Mouse (Mus musculus): ENCODE data around the gene Pef1. TPM values are rescaled to one million over a fixed set of nuclear protein-coding genes. Genes with fewer than 3 reads are reported as not detected.

Gene Pef1
- total RNA-seq (2021) = 10 to 100 TPM; 71.9 to 72.0 TPM
- long read RNA-seq, transcript Pef1-201 (5 exons, 1,551 nt) = major isoform, 53 of 62 reads
- long read RNA-seq, partial matches to known transcripts = 6 of 62 reads
- long read RNA-seq, other reads (novel, unspliced or antisense) = 3 of 62 reads

GRCm38 (mm10) chr4:130102111-130102651 lies at the start of gene Pef1:
TSS of gene Pef1 (plus strand) at chr4:130102558.
- DNase-seq (ENCODE audit: low spot score in 2 of 2) = no peak

- DNase-seq (ENCODE audit: low spot score in 2 of 2) = no peak
Measured at GRCm38 (mm10) chr4:130053111-130053510, 49.2 kb upstream of the Pef1 start.

- peak in 1 of 2 experiments; percentile 50 for DNase-seq (ENCODE audit: low spot score in 2 of 2)
Measured at GRCm38 (mm10) chr4:130054727-130055126, 47.6 kb upstream of the Pef1 start.

DNA sequence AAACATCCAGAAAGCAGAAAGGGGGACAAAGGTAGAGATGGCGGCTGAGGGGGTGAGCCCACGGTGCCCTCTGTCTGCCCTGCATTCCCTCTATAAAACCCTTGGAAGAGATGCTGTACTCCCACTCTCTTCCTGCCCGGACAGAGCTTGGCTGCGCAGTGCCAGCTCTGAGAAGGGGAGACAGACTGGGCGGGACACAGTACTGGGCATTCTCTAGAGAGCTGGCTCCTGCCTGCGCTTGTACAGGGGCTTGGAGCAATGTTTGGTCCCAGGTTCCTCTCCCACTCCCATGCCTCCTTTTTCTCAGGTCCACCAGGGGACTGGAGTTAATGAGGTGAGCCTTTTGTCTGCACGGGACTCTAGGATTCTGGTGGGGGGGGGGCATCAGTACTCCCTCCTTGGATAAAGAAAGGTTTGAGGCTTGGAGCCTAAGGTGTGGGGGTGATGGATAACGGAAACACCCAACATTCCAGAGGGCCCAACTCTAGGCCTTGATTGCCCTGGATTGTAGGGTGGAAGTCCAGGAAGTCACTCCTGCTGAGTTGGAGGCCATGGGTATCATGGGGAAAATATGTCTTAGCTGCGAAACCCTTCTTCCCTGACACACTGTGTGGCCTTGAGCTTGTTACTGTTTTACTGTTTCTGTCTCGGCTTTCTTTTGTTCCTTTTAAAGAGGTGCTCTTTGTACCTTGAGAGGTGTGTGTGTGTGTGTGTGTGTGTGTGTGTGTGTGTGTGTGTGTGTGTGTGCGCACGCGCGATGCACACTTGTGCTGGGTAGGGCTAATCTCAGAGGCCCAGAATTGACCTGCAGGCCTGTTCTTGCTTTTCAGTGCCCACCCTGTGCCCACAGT lies 47.0 kb upstream of the Pef1 start:
- no peak for DNase-seq (ENCODE audit: low spot score in 2 of 2)

DNA sequence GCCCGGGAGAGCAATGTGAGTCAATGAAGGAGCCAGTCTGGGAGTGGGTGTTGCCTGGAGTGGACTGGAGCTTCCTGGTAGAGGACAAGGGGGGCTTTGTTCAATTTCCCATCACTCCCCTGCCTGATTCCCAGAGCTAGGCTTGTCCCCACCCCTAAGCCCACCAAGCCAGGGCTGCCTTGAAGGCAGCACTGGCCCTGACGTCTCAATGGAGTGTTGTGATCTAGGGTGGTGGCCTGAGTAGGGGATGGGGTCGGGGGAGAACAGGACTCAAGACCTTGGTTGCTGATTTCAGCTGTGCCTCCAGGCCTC lies 46.4 kb upstream of the Pef1 start:
- DNase-seq (ENCODE audit: low spot score in 2 of 2) = no peak

- DNase-seq (ENCODE audit: low spot score in 2 of 2) = no peak
Measured at GRCm38 (mm10) chr4:130056471-130056870, 45.9 kb upstream of the Pef1 start.

GRCm38 (mm10) chr4:130060937-130061336 lies 41.4 kb upstream of the Pef1 start:
- DNase-seq (ENCODE audit: low spot score in 2 of 2) = no peak

- DNase-seq (ENCODE audit: low spot score in 2 of 2) = no peak
Measured at GRCm38 (mm10) chr4:130063191-130063590, 39.2 kb upstream of the Pef1 start.

GRCm38 (mm10) chr4:130066816-130067215 lies 35.5 kb upstream of the Pef1 start:
- DNase-seq (ENCODE audit: low spot score in 2 of 2) = no peak

DNA sequence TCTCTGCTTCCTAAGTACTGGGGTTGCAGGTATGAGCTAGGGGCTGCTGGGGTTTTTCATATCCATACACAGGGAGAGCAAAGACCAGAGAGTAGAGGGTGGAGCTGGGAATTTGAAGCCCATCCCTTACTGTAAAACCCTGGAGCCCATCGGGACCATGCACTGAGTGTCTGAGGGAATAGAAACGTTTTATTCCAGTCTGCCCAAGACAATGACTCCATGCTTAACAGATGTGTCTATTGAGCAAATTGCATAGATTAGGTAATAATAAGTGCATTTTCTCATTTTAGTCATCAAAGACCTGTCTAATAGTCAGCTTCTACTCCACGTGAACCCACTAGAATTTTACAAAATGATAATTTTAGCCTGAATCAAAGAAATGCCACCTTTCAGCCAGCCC lies 31.8 kb upstream of the Pef1 start:
- no peak for DNase-seq (ENCODE audit: low spot score in 2 of 2)

DNA sequence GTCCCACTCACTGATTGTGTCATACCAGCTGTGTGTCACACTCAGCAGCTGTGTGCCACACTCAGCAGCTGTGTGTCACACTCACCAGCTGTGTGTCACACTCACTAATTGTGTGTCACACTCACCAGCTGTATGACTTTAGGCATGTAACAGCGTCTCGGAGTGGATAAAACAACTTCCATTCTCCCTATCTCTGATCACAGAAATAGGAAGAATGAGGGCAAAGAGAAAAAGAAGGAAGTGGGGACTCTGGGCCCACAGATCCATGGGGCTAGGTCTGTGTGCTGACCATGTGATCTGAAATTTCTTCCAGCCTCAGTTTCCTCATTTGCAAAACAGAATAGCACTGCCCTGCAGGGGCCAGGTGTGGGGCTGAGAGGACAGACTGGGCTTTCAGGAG lies 30.6 kb upstream of the Pef1 start:
- DNase-seq (ENCODE audit: low spot score in 2 of 2) = no peak

GRCm38 (mm10) chr4:130073367-130073766 lies 29.0 kb upstream of the Pef1 start:
- no peak for DNase-seq (ENCODE audit: low spot score in 2 of 2)

GRCm38 (mm10) chr4:130074761-130075515 lies 27.4 kb upstream of the Pef1 start:
- peak in 1 of 2 experiments; percentile 28 for DNase-seq (ENCODE audit: low spot score in 2 of 2)

GRCm38 (mm10) chr4:130076856-130077255 lies 25.5 kb upstream of the Pef1 start:
- no peak for DNase-seq (ENCODE audit: low spot score in 2 of 2)

DNA sequence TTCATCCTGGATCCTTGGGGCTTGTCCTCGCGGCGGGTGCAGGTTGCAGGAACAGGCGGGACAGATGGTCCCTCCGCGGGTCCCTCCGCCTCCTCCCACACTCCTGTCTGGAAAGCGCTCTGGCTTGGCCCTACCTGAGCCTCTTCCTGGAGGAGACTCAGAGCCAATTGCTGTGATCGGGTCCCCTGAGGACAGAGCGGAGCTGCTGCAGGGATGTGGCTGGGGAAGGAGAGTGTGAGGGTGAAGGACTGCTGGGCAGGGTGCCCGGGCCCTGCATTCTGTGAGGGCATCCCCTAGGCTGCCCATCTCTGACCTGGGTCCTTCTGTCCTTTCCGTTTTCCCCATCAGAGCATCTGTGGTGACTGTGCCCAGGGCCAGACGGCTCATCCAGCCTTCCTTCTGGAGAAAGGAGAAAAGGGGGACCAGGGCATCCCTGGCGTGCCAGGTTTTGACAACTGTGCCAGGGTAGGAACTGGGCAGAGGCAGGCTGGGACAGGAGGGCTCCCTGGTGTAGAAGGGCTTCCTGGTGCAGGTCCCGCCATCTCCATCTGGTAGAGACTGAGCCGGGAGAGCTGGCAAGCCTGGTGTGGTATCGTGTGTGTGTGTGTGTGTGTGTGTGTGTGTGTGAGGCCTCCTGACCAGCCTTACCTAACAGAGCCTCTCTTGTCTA lies 23.4 kb upstream of the Pef1 start:
- peak in 1 of 2 experiments; percentile 32 for DNase-seq (ENCODE audit: low spot score in 2 of 2)

GRCm38 (mm10) chr4:130079521-130079920 lies 22.8 kb upstream of the Pef1 start:
- no peak for DNase-seq (ENCODE audit: low spot score in 2 of 2)

GRCm38 (mm10) chr4:130081345-130082190 lies 20.8 kb upstream of the Pef1 start:
- DNase-seq (ENCODE audit: low spot score in 2 of 2) = peak; percentile 35 to 65

GRCm38 (mm10) chr4:130082211-130082610 lies 20.1 kb upstream of the Pef1 start:
- DNase-seq (ENCODE audit: low spot score in 2 of 2) = no peak

- peak in 1 of 2 experiments; percentile 33 for DNase-seq (ENCODE audit: low spot score in 2 of 2)
Measured at GRCm38 (mm10) chr4:130084331-130084945, 17.9 kb upstream of the Pef1 start.

DNA sequence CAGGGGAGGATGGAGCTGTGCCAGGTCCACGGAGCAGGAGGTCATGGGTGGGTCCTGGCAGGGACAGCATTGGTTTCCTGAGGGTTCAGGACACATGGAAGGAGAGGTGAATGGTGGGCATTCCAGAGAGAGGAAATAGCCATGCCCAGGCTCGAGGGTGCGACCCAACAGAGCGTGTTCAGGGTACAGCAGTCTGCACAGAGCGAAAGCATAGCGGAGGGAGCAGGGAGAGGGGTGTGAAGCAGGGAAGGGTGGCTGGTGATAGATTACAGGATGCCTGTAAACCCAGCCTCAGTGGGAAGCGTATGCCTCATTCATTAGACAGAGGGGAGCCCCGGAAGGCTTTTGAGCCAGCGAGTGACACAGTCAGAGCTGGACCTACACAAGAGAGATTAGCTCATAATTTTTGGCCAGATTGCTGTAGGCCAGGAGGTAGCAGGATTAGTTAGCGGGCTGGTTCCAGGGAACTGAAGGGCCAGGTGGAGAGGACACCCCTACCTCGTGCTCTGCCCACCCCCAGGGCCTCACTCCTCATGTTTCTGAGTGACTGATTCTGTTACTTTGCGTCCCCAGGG lies 17.0 kb upstream of the Pef1 start:
- DNase-seq (ENCODE audit: low spot score in 2 of 2) = no peak

All from layer of hippocampus, adult 18-20 months (tissue).